ENCODE assay signal across 24 mouse cellular contexts in genomic region chr11:83382876-83383531, GRCm38 (mm10). TPM values are rescaled to one million over a fixed set of nuclear protein-coding genes. Genes with fewer than 3 reads are reported as not detected.
DNase-seq lines count a peak whose midpoint lies in the region; ATAC-seq lines count a peak whose summit lies in the region.
"Had no signal": no experiment of that assay in that cellular context is flagged by ENCODE, and none has a peak within 500 bp of the region (broad histone marks: within the 10 kb centered on the region; RNA-seq: fewer than 3 reads in every experiment).

No protein-coding gene starts in this region.

- no peak overlapping the region for H3K4me3 ChIP-seq in forebrain, embryonic 12.5 days (replicated peaks)
- no peak overlapping the region for H3K4me3 ChIP-seq in forebrain, embryonic 11.5 days (ENCODE audit: low read depth, low read length)
- H3K4me3 ChIP-seq in midbrain, embryonic 13.5 days (replicated peaks), result no peak overlapping the region
- H3K4me3 ChIP-seq in midbrain, embryonic 16.5 days (ENCODE audit: low read depth, low read length), result no peak overlapping the region
- H3K4me3 ChIP-seq in hindbrain, embryonic 13.5 days, result no peak overlapping the region
- H3K4me3 ChIP-seq: embryonic facial prominence, embryonic 10.5 days; heart, embryonic 13.5 days; kidney, embryonic 15.5 days; limb, embryonic 12.5 days; liver, embryonic 13.5 days; lung, embryonic 15.5 days; stomach, embryonic 15.5 days had no signal

- no peak for ATAC-seq in forebrain, embryonic 12.5 days (ENCODE audit: low FRiP score)
- no peak for ATAC-seq in forebrain, embryonic 11.5 days (replicated peaks; ENCODE audit: low FRiP score)
- ATAC-seq in midbrain, embryonic 13.5 days, result no peak
- no peak for ATAC-seq in midbrain, embryonic 16.5 days
- no peak for ATAC-seq in hindbrain, embryonic 13.5 days (ENCODE audit: low FRiP score)
- ATAC-seq: intestine, embryonic 16.5 days had no signal

- DNase-seq in forebrain, embryonic 11.5 days (ENCODE audit: low spot score), result no peak
- DNase-seq in brain, adult 2 months (ENCODE audit: low read depth, low spot score), result peak; percentile 71
- DNase-seq in spleen, adult 12 weeks (ENCODE audit: low spot score), result no peak
- DNase-seq in adrenal gland, postnatal 25 days, result no peak
- DNase-seq: adrenal gland, adult 8-10 months; cerebellum, adult 9-11 months; heart, postnatal 4 days; liver, embryonic 13.5 days; right cerebral cortex, adult 18-20 months; spleen, adult 18-20 months had no signal

- no peak overlapping the region for H3K4me2 ChIP-seq in forebrain, embryonic 12.5 days
- H3K4me2 ChIP-seq in forebrain, embryonic 11.5 days (ENCODE audit: low read depth, low read length, severe bottlenecking), result no peak overlapping the region
- no peak overlapping the region for H3K4me2 ChIP-seq in midbrain, embryonic 13.5 days (replicated peaks)
- H3K4me2 ChIP-seq in midbrain, embryonic 16.5 days (ENCODE audit: low read length), result no peak overlapping the region
- H3K4me2 ChIP-seq in hindbrain, embryonic 13.5 days, result no peak overlapping the region
- H3K4me2 ChIP-seq: heart, embryonic 13.5 days; kidney, embryonic 15.5 days; limb, embryonic 12.5 days; liver, embryonic 13.5 days; lung, embryonic 15.5 days; stomach, embryonic 15.5 days had no signal

- H3K4me1 ChIP-seq in forebrain, embryonic 12.5 days, result peaks cover 13% of the 10 kb centered on the region
- H3K4me1 ChIP-seq in forebrain, embryonic 11.5 days (replicated peaks; ENCODE audit: control insufficient read depth, insufficient read depth, low read length), result 0 out of 2 replicates have a peak, but pooled peaks cover 3% of the 10 kb centered on the region
- H3K4me1 ChIP-seq in midbrain, embryonic 13.5 days (replicated peaks), result peaks cover 14% of the 10 kb centered on the region
- 0 out of 2 replicates have a peak, but pooled peaks cover 2% of the 10 kb centered on the region for H3K4me1 ChIP-seq in midbrain, embryonic 16.5 days (ENCODE audit: control insufficient read depth, insufficient read depth, low read length)
- peaks cover 19% of the 10 kb centered on the region for H3K4me1 ChIP-seq in hindbrain, embryonic 13.5 days (replicated peaks)
- H3K4me1 ChIP-seq: embryonic facial prominence, embryonic 10.5 days; kidney, embryonic 15.5 days; lung, embryonic 15.5 days; stomach, embryonic 15.5 days had no signal

- WGBS in forebrain, embryonic 12.5 days, result 50% methylated on average over 9 of the region's 9 CpGs
- 64% methylated on average over 9 of the region's 9 CpGs for WGBS in forebrain, embryonic 11.5 days
- 61% methylated on average over 9 of the region's 9 CpGs for WGBS in midbrain, embryonic 13.5 days
- 50% methylated on average over 9 of the region's 9 CpGs for WGBS in midbrain, embryonic 16.5 days
- 35% methylated on average over 9 of the region's 9 CpGs for WGBS in hindbrain, embryonic 13.5 days

- H3K9me3 ChIP-seq in forebrain, embryonic 12.5 days, result no peaks in the 10 kb centered on the region
- H3K9me3 ChIP-seq in forebrain, embryonic 11.5 days (ENCODE audit: control insufficient read depth, low read length), result no peaks in the 10 kb centered on the region
- no peaks in the 10 kb centered on the region for H3K9me3 ChIP-seq in midbrain, embryonic 13.5 days
- H3K9me3 ChIP-seq in midbrain, embryonic 16.5 days (replicated peaks; ENCODE audit: control insufficient read depth, low read length, poor library complexity, severe bottlenecking), result no peaks in the 10 kb centered on the region
- H3K9me3 ChIP-seq in hindbrain, embryonic 13.5 days, result no peaks in the 10 kb centered on the region
- H3K9me3 ChIP-seq: embryonic facial prominence, embryonic 10.5 days; heart, embryonic 13.5 days; kidney, embryonic 15.5 days; limb, embryonic 12.5 days; liver, embryonic 13.5 days; lung, embryonic 15.5 days; stomach, embryonic 15.5 days had no signal

- H3K9ac ChIP-seq in forebrain, embryonic 12.5 days, result no peak overlapping the region
- H3K9ac ChIP-seq in forebrain, embryonic 11.5 days (ENCODE audit: low read length), result no peak overlapping the region
- no peak overlapping the region for H3K9ac ChIP-seq in midbrain, embryonic 13.5 days (replicated peaks)
- H3K9ac ChIP-seq in midbrain, embryonic 16.5 days (ENCODE audit: low read depth, low read length), result no peak overlapping the region
- no peak overlapping the region for H3K9ac ChIP-seq in hindbrain, embryonic 13.5 days
- H3K9ac ChIP-seq: heart, embryonic 13.5 days; kidney, embryonic 15.5 days; limb, embryonic 12.5 days; liver, embryonic 13.5 days; lung, embryonic 15.5 days; stomach, embryonic 15.5 days had no signal

- H3K27ac ChIP-seq in forebrain, embryonic 12.5 days, result peak overlapping the region; percentile 51
- no peak overlapping the region for H3K27ac ChIP-seq in forebrain, embryonic 11.5 days (ENCODE audit: low read depth, low read length)
- H3K27ac ChIP-seq in midbrain, embryonic 13.5 days, result peak overlapping the region; percentile 68
- H3K27ac ChIP-seq in midbrain, embryonic 16.5 days (ENCODE audit: low read length), result no peak overlapping the region
- H3K27ac ChIP-seq in hindbrain, embryonic 13.5 days, result peak overlapping the region; percentile 42
- H3K27ac ChIP-seq: embryonic facial prominence, embryonic 10.5 days; heart, embryonic 13.5 days; kidney, embryonic 15.5 days; limb, embryonic 12.5 days; liver, embryonic 13.5 days; lung, embryonic 15.5 days; macrophage; stomach, embryonic 15.5 days had no signal

- H3K36me3 ChIP-seq in forebrain, embryonic 12.5 days (replicated peaks), result peaks cover 10% of the 10 kb centered on the region
- no peaks in the 10 kb centered on the region for H3K36me3 ChIP-seq in forebrain, embryonic 11.5 days (ENCODE audit: control insufficient read depth, insufficient read depth, low read length)
- H3K36me3 ChIP-seq in midbrain, embryonic 13.5 days, result peaks cover 16% of the 10 kb centered on the region
- H3K36me3 ChIP-seq in midbrain, embryonic 16.5 days (ENCODE audit: control insufficient read depth, insufficient read depth, low read length), result peaks cover 7% of the 10 kb centered on the region; the same call in 1 of the 2 replicates
- H3K36me3 ChIP-seq in hindbrain, embryonic 13.5 days, result peaks cover 24% of the 10 kb centered on the region
- H3K36me3 ChIP-seq: stomach, embryonic 15.5 days had no signal

- no peaks in the 10 kb centered on the region for H3K27me3 ChIP-seq in forebrain, embryonic 12.5 days
- H3K27me3 ChIP-seq in forebrain, embryonic 11.5 days (ENCODE audit: control insufficient read depth, insufficient read depth, low read length), result no peaks in the 10 kb centered on the region
- H3K27me3 ChIP-seq in midbrain, embryonic 13.5 days, result no peaks in the 10 kb centered on the region
- H3K27me3 ChIP-seq in midbrain, embryonic 16.5 days (ENCODE audit: control insufficient read depth, insufficient read depth, low read depth, low read length), result no peaks in the 10 kb centered on the region
- H3K27me3 ChIP-seq in hindbrain, embryonic 13.5 days, result no peaks in the 10 kb centered on the region
- H3K27me3 ChIP-seq: heart, embryonic 13.5 days; kidney, embryonic 15.5 days; limb, embryonic 12.5 days; liver, embryonic 13.5 days; lung, embryonic 15.5 days; stomach, embryonic 15.5 days had no signal

RNA-seq across cellular contexts. Expression of gene Rasl10b, which starts 25.9 kb away (rescaled TPM):
- polyA plus RNA-seq in forebrain, embryonic 12.5 days (2016; fragmentation: Nextera tagmentation; extraction: Ambion mirVana), result 11.0 and 13.9 TPM in 2 replicates
- polyA plus RNA-seq in forebrain, embryonic 11.5 days (2014; fragmentation: Nextera tagmentation; extraction: Ambion mirVana), result 4.1 and 4.6 TPM in 2 replicates
- 12.0 and 21.1 TPM in 2 replicates for polyA plus RNA-seq in midbrain, embryonic 13.5 days (2015; fragmentation: Nextera tagmentation; extraction: Ambion mirVana)
- polyA plus RNA-seq in midbrain, embryonic 16.5 days (2015; fragmentation: Nextera tagmentation; extraction: Ambion mirVana), result 32.9 and 38.2 TPM in 2 replicates
- polyA plus RNA-seq in hindbrain, embryonic 13.5 days (2015; fragmentation: Nextera tagmentation; extraction: Ambion mirVana), result 22.2 and 22.5 TPM in 2 replicates
- total RNA-seq in adrenal gland, postnatal 25 days (2021), result 9.8 and 12.7 TPM in 2 replicates

RNA-seq across cellular contexts. Expression of gene Gas2l2, which starts 46.3 kb away (rescaled TPM):
- 0.08 and 0.22 TPM in 2 replicates for polyA plus RNA-seq in forebrain, embryonic 12.5 days (2016; fragmentation: Nextera tagmentation; extraction: Ambion mirVana)
- not detected in 2 replicates for polyA plus RNA-seq in forebrain, embryonic 11.5 days (2014; fragmentation: Nextera tagmentation; extraction: Ambion mirVana)
- polyA plus RNA-seq in midbrain, embryonic 13.5 days (2015; fragmentation: Nextera tagmentation; extraction: Ambion mirVana), result 0.17 and 0.23 TPM in 2 replicates
- 0.44 and 0.61 TPM in 2 replicates for polyA plus RNA-seq in midbrain, embryonic 16.5 days (2015; fragmentation: Nextera tagmentation; extraction: Ambion mirVana)
- 0.43 and 1.4 TPM in 2 replicates for polyA plus RNA-seq in hindbrain, embryonic 13.5 days (2015; fragmentation: Nextera tagmentation; extraction: Ambion mirVana)
- not detected in 2 replicates for total RNA-seq in adrenal gland, postnatal 25 days (2021)
- total RNA-seq: heart, postnatal 4 days; neutrophil, adult 5-6 weeks had no signal
- polyA plus RNA-seq: embryonic facial prominence, embryonic 10.5 days; heart, embryonic 13.5 days; kidney, embryonic 15.5 days; limb, embryonic 12.5 days; liver, embryonic 13.5 days; macrophage; stomach, embryonic 15.5 days had no signal

RNA-seq across cellular contexts. Expression of gene 1700020L24Rik, which starts 54.5 kb away (rescaled TPM):
- polyA plus RNA-seq in forebrain, embryonic 12.5 days (2016; fragmentation: Nextera tagmentation; extraction: Ambion mirVana), result 0.29 and 0.35 TPM in 2 replicates
- polyA plus RNA-seq in forebrain, embryonic 11.5 days (2014; fragmentation: Nextera tagmentation; extraction: Ambion mirVana), result 0.29 and 0.68 TPM in 2 replicates
- not detected in 2 replicates for polyA plus RNA-seq in midbrain, embryonic 13.5 days (2015; fragmentation: Nextera tagmentation; extraction: Ambion mirVana)
- polyA plus RNA-seq in midbrain, embryonic 16.5 days (2015; fragmentation: Nextera tagmentation; extraction: Ambion mirVana), result 0.57 and 0.64 TPM in 2 replicates
- 0.48 TPM in 1 of 2 replicates, not detected in the other for polyA plus RNA-seq in hindbrain, embryonic 13.5 days (2015; fragmentation: Nextera tagmentation; extraction: Ambion mirVana)
- 0.43 TPM in 1 of 2 replicates, not detected in the other for total RNA-seq in adrenal gland, postnatal 25 days (2021)
- total RNA-seq: gastrocnemius, postnatal 4 days had no signal
- polyA plus RNA-seq: embryonic facial prominence, embryonic 10.5 days; macrophage had no signal

Comparison
In these comparisons a context has a peak if more than half of its experiments do, and no peak if none do; other contexts are left out.
1. H3K27ac ChIP-seq: peak in forebrain, embryonic 12.5 days (single experiment), midbrain, embryonic 13.5 days (single experiment) and hindbrain, embryonic 13.5 days (single experiment); none in forebrain, embryonic 11.5 days (single experiment) and midbrain, embryonic 16.5 days (single experiment).